Mouse (Mus musculus): ENCODE measurements around the gene Ctdnep1. TPM values are rescaled to one million over a fixed set of nuclear protein-coding genes. Genes with fewer than 3 reads are reported as not detected.
A peak's percentile ranks its signal among the peaks of the same experiment; 100 is the strongest.

The Ctdnep1 gene
- polyA plus RNA-seq, 1 experiment from 2014 or later: 22.3 TPM

- 23% methylated on average over 9 of the region's 9 CpGs for WGBS
- no peaks in the 10 kb centered on the region for H3K9me3 ChIP-seq
- no peak overlapping the region for H3K4me2 ChIP-seq
- no peak for ATAC-seq (ENCODE audit: borderline replicate concordance, extremely low read depth, low FRiP score, low TSS enrichment)
- H3K4me1 ChIP-seq: peaks cover 34% of the 10 kb centered on the region
- peaks cover 40% of the 10 kb centered on the region for H3K27me3 ChIP-seq
- H3K27ac ChIP-seq: no peak overlapping the region
- no peaks in the 10 kb centered on the region; the same call in 1 of the 2 replicates for H3K36me3 ChIP-seq
- H3K9ac ChIP-seq: no peak overlapping the region
- H3K4me3 ChIP-seq: no peak overlapping the region
Measured at GRCm38 (mm10) chr11:69938401-69938979, 42.5 kb upstream of the Ctdnep1 start.

GRCm38 (mm10) chr11:69939181-69939580, 41.8 kb upstream of the Ctdnep1 start:
- no peak for ATAC-seq (ENCODE audit: borderline replicate concordance, extremely low read depth, low FRiP score, low TSS enrichment)
- H3K27ac ChIP-seq: no peak overlapping the region
- no peaks in the 10 kb centered on the region for H3K9me3 ChIP-seq
- no peak overlapping the region for H3K4me3 ChIP-seq
- H3K36me3 ChIP-seq: peaks cover 2% of the 10 kb centered on the region
- 63% methylated on average over 5 of the region's 5 CpGs for WGBS
- no peak overlapping the region for H3K4me2 ChIP-seq
- peaks cover 34% of the 10 kb centered on the region for H3K4me1 ChIP-seq
- no peak overlapping the region for H3K9ac ChIP-seq
- H3K27me3 ChIP-seq: peaks cover 40% of the 10 kb centered on the region

GRCm38 (mm10) chr11:69939731-69940130, 41.2 kb upstream of the Ctdnep1 start:
- ATAC-seq (ENCODE audit: borderline replicate concordance, extremely low read depth, low FRiP score, low TSS enrichment): no peak
- H3K36me3 ChIP-seq: peaks cover 7% of the 10 kb centered on the region
- H3K27ac ChIP-seq: no peak overlapping the region
- H3K9ac ChIP-seq: no peak overlapping the region
- H3K9me3 ChIP-seq: no peaks in the 10 kb centered on the region
- H3K27me3 ChIP-seq: peaks cover 38% of the 10 kb centered on the region
- WGBS: 94% methylated on average over 17 of the region's 17 CpGs
- H3K4me1 ChIP-seq: peaks cover 28% of the 10 kb centered on the region
- H3K4me2 ChIP-seq: no peak overlapping the region
- no peak overlapping the region for H3K4me3 ChIP-seq

GRCm38 (mm10) chr11:69940962-69941361, 40.0 kb upstream of the Ctdnep1 start:
- Histone ChIP-seq H3K9me3 (no peaks in the 10 kb centered on the region), H3K4me1 (peaks cover 17% of the 10 kb centered on the region), H3K4me3 (no peak overlapping the region), H3K27ac (no peak overlapping the region), H3K27me3 (peaks cover 29% of the 10 kb centered on the region), H3K36me3 (peaks cover 12% of the 10 kb centered on the region), H3K4me2 (no peak overlapping the region), H3K9ac (no peak overlapping the region)
- 65% methylated on average over 4 of the region's 4 CpGs for WGBS
- no peak for ATAC-seq (ENCODE audit: borderline replicate concordance, extremely low read depth, low FRiP score, low TSS enrichment)

GRCm38 (mm10) chr11:69945216-69945615, 35.7 kb upstream of the Ctdnep1 start:
- Histone ChIP-seq H3K4me3 (no peak overlapping the region), H3K4me1 (peaks cover 29% of the 10 kb centered on the region), H3K9ac (no peak overlapping the region), H3K4me2 (no peak overlapping the region), H3K27ac (no peak overlapping the region), H3K9me3 (no peaks in the 10 kb centered on the region), H3K27me3 (no peaks in the 10 kb centered on the region; the same call in 1 of the 2 replicates), H3K36me3 (peaks cover 12% of the 10 kb centered on the region)
- ATAC-seq (ENCODE audit: borderline replicate concordance, extremely low read depth, low FRiP score, low TSS enrichment): no peak
- WGBS: 60% methylated on average over 13 of the region's 13 CpGs

GRCm38 (mm10) chr11:69945997-69946891, 34.7 kb upstream of the Ctdnep1 start:
- H3K27ac ChIP-seq: 0 out of 2 replicates have a peak overlapping the region, but pooled peaks have one; percentile 88
- peaks cover 29% of the 10 kb centered on the region for H3K4me1 ChIP-seq
- H3K4me3 ChIP-seq: peak overlapping the region; percentile 50; the same call in 1 of the 2 replicates
- H3K9ac ChIP-seq: no peak overlapping the region
- H3K36me3 ChIP-seq: peaks cover 12% of the 10 kb centered on the region
- H3K9me3 ChIP-seq: no peaks in the 10 kb centered on the region
- ATAC-seq (ENCODE audit: borderline replicate concordance, extremely low read depth, low FRiP score, low TSS enrichment): no peak
- H3K27me3 ChIP-seq: no peaks in the 10 kb centered on the region; the same call in 1 of the 2 replicates
- H3K4me2 ChIP-seq: peak overlapping the region; percentile 71; the same call in 1 of the 2 replicates
- WGBS: 84% methylated on average over 18 of the region's 18 CpGs

- Histone ChIP-seq H3K27ac (peak overlapping the region; percentile 88), H3K4me2 (peak overlapping the region; percentile 71), H3K9ac (peak overlapping the region; percentile 46), H3K36me3 (peaks cover 12% of the 10 kb centered on the region), H3K9me3 (no peaks in the 10 kb centered on the region), H3K27me3 (no peaks in the 10 kb centered on the region; the same call in 1 of the 2 replicates), H3K4me1 (peaks cover 31% of the 10 kb centered on the region), H3K4me3 (peak overlapping the region; percentile 50)
- 1% methylated on average over 29 of the region's 29 CpGs for WGBS
- ATAC-seq (ENCODE audit: borderline replicate concordance, extremely low read depth, low FRiP score, low TSS enrichment): peak; percentile 46
Measured at GRCm38 (mm10) chr11:69947337-69948065, 33.5 kb upstream of the Ctdnep1 start.

- peak; percentile 93 for ATAC-seq (ENCODE audit: borderline replicate concordance, extremely low read depth, low FRiP score, low TSS enrichment)
- H3K4me2 ChIP-seq: peak within 1 kb of the TSS; percentile 71
- peaks cover 12% of the 10 kb centered on the region for H3K36me3 ChIP-seq
- H3K4me1 ChIP-seq: peaks cover 37% of the 10 kb centered on the region
- peak within 1 kb of the TSS; percentile 46 for H3K9ac ChIP-seq
- peak within 1 kb of the TSS; percentile 50 for H3K4me3 ChIP-seq
- peak within 1 kb of the TSS; percentile 88 for H3K27ac ChIP-seq
- no peaks in the 10 kb centered on the region; the same call in 1 of the 2 replicates for H3K27me3 ChIP-seq
- WGBS: 0% methylated on average over 34 of the region's 34 CpGs
- no peaks in the 10 kb centered on the region for H3K9me3 ChIP-seq
Measured at GRCm38 (mm10) chr11:69948066-69948762, 32.7 kb upstream of the Ctdnep1 start, which contains the start of gene Slc2a4. Gene Slc2a4 (minus strand): TSS chr11:69948188.

GRCm38 (mm10) chr11:69948763-69949150, 32.2 kb upstream of the Ctdnep1 start:
- Histone ChIP-seq H3K9me3 (no peaks in the 10 kb centered on the region), H3K4me3 (peak overlapping the region; percentile 50), H3K4me2 (peak overlapping the region; percentile 71), H3K27me3 (no peaks in the 10 kb centered on the region; the same call in 1 of the 2 replicates), H3K4me1 (peaks cover 37% of the 10 kb centered on the region), H3K27ac (peak overlapping the region; percentile 88), H3K36me3 (peaks cover 12% of the 10 kb centered on the region), H3K9ac (peak overlapping the region; percentile 46; the same call in 1 of the 2 replicates)
- peak; percentile 37 for ATAC-seq (ENCODE audit: borderline replicate concordance, extremely low read depth, low FRiP score, low TSS enrichment)
- 2% methylated on average over 14 of the region's 14 CpGs for WGBS

- Histone ChIP-seq H3K27ac (no peak overlapping the region), H3K4me1 (peaks cover 36% of the 10 kb centered on the region)
- WGBS: 37% methylated on average over 4 of the region's 4 CpGs
Measured at GRCm38 (mm10) chr11:69950807-69951459, 30.0 kb upstream of the Ctdnep1 start.

More at GRCm38 (mm10) chr11:69950807-69951459, 30.0 kb upstream of the Ctdnep1 start:
- Histone ChIP-seq H3K4me3 (no peak overlapping the region), H3K36me3 (no peaks in the 10 kb centered on the region), H3K9me3 (no peaks in the 10 kb centered on the region), H3K9ac (no peak overlapping the region), H3K4me2 (no peak overlapping the region), H3K27me3 (no peaks in the 10 kb centered on the region; the same call in 1 of the 2 replicates)
- no peak for ATAC-seq (ENCODE audit: borderline replicate concordance, extremely low read depth, low FRiP score, low TSS enrichment)
